Mouse (Mus musculus) CD4-positive naive resting alpha-beta T cell, adult 57 days (primary cell): ENCODE measurements around the gene Rab4b. TPM values are rescaled to one million over a fixed set of nuclear protein-coding genes. Genes with fewer than 3 reads are reported as not detected.

ENCODE experiments used
- total RNA-seq: library from RNA; stranded (reverse); gene quantifications from one replicate; pipeline ENCODE4 v1.2.4, GENCODE M21; 2023

Gene Rab4b
- 101 TPM for total RNA-seq

GRCm38 (mm10) chr7:27178324-27179216, at the start of gene Rab4b:
TSS of gene Rab4b (minus strand) at chr7:27178896.

DNA sequence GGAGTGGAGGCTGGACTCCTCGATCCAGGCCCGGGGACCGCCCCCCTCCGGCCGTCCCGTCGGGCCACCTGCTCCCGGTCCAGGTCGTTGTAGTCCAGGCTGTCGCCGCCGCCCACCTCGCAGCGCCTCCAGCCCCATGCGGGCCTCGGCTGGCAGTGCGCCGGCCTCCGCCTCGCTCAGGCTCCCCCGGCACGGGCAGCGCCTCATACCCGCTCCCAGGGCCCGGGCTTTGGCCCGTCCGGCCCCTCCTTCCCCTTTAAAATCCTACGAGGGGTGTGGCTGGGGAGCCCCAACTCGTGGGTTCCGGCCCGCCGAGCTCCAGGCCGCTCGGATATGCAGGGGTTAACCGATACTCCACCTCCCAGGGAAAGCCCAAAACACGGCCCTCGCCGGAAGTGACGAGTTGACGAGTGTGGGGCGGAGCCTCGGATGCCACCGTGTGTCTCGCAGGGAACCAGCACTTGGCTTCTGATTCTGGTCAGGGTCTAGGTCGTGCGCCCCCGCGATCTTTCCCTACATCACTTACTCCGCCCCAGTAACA, 49.7 kb upstream of the Rab4b start, which contains the start of gene Itpkc:
Gene Itpkc (minus strand): TSS at position 381 of the 541 bp plus-strand sequence.

GRCm38 (mm10) chr7:27195681-27196611, 17.2 kb upstream of the Rab4b start, which contains the start of the genes BC024978 and Snrpa:
TSS of gene BC024978 (plus strand) at chr7:27195781.
TSS of gene Snrpa (minus strand) at chr7:27196271.

GRCm38 (mm10) chr7:27180837-27181695, 2.4 kb upstream of the Rab4b start, which contains the start of the genes Gm21983 and Mia:
TSS of gene Gm21983 (minus strand) at chr7:27181086.
TSS of gene Mia (minus strand) at chr7:27181157.

DNA sequence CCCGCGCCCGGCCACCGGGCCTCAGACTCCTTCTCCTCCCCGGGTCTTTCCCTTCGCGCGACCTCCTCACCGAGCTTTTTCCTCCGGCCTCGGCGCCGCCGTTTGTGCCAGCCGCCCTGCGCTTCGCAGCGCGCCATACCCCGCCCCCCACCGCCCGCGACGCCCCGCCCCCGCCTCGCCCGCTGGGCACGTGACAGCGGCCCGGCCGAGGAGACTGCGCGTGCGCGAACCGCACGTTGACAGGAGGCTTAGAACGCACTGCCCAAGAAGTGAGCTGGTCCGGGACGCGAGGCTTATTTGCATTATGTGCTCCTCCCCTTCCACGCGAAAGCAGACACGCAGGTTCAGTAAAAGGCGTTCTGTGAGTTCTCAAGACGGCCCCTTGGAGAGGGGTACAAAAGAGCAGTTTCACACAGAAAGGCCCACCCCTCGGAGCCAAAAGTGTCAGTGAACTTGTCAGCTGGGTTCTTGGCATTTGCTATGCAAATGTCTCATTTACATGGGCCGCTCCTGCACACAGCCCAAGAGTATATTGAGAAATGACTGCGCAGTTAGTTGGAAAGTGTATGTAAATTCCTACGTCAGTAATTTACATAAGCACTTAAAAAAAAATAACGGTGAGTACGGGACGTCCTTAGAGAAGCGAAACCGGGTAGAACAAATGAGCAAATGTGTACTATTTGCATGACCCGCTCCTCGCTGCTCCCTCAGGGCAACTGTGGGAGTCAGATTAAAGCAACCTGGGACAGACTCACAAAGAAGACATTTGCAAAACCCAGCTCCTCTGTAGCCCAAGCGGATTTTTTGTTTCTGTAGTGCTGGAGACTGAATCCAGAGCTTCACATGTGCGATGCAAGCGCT, 11.9 kb downstream of the Rab4b start, which contains the start of gene Egln2:
Gene Egln2 (minus strand): TSS at position 189 of the 861 bp plus-strand sequence.

GRCm38 (mm10) chr7:27153205-27153764, 25.4 kb downstream of the Rab4b start, which contains the start of gene Cyp2t4:
TSS of gene Cyp2t4 (plus strand) at chr7:27153714.

GRCm38 (mm10) chr7:27119676-27120075, 59.0 kb downstream of the Rab4b start, which contains the start of gene Cyp2f2:
TSS of gene Cyp2f2 (plus strand) at chr7:27119909.

Other genes starting within 250 kb of the Rab4b start
- not detected for gene Cyp2a22, start 239.5 kb downstream of the Rab4b start, total RNA-seq
- gene Cyp2a12, start 149.8 kb downstream of the Rab4b start, total RNA-seq, result not detected
- not detected for gene Cyp2f2, start 59.0 kb downstream of the Rab4b start, total RNA-seq
- gene Cyp2t4, start 25.2 kb downstream of the Rab4b start, total RNA-seq, result not detected
- 91.9 TPM for gene Egln2, start 12.1 kb downstream of the Rab4b start, total RNA-seq
- not detected for gene Gm21983, start 2.2 kb upstream of the Rab4b start, total RNA-seq
- 1.5 TPM for gene Mia, start 2.3 kb upstream of the Rab4b start, total RNA-seq
- gene BC024978, start 16.9 kb upstream of the Rab4b start, total RNA-seq, result 14.4 TPM
- gene Snrpa, start 17.4 kb upstream of the Rab4b start, total RNA-seq, result 70.7 TPM
- 15.0 TPM for gene Itpkc, start 49.8 kb upstream of the Rab4b start, total RNA-seq
- gene Coq8b, start 54.1 kb upstream of the Rab4b start, total RNA-seq, result 18.0 TPM
- 2.4 TPM for gene Numbl, start 79.5 kb upstream of the Rab4b start, total RNA-seq
- 8.7 TPM for gene Ltbp4, start 158.8 kb upstream of the Rab4b start, total RNA-seq
- 70.0 TPM for gene Shkbp1, start 177.1 kb upstream of the Rab4b start, total RNA-seq
- gene Gm20479, start 178.5 kb upstream of the Rab4b start, total RNA-seq, result 5.5 TPM